Mouse (Mus musculus): ENCODE measurements around the gene Reep6.

Gene Reep6

GRCm38 (mm10) chr10:80301256-80302081 lies 28.3 kb upstream of the Reep6 start:
- no peak for DNase-seq (ENCODE audit: low read depth, low spot score)

- no peak for DNase-seq (ENCODE audit: low read depth, low spot score)
Observed at GRCm38 (mm10) chr10:80302082-80302355, 27.7 kb upstream of the Reep6 start.

GRCm38 (mm10) chr10:80302471-80302881 lies 27.3 kb upstream of the Reep6 start:
- no peak for DNase-seq (ENCODE audit: low read depth, low spot score)

GRCm38 (mm10) chr10:80304458-80304857 lies 25.3 kb upstream of the Reep6 start:
- DNase-seq (ENCODE audit: low read depth, low spot score), result no peak

- no peak for DNase-seq (ENCODE audit: low read depth, low spot score)
Observed at GRCm38 (mm10) chr10:80304862-80305261, 24.9 kb upstream of the Reep6 start.

GRCm38 (mm10) chr10:80311560-80311959 lies 18.2 kb upstream of the Reep6 start:
- no peak for DNase-seq (ENCODE audit: low read depth, low spot score)

- no peak for DNase-seq (ENCODE audit: low read depth, low spot score)
Observed at GRCm38 (mm10) chr10:80312586-80313504, 16.9 kb upstream of the Reep6 start.

- no peak for DNase-seq (ENCODE audit: low read depth, low spot score)
Observed at GRCm38 (mm10) chr10:80313627-80314201, 16.0 kb upstream of the Reep6 start.

GRCm38 (mm10) chr10:80314494-80315001 lies 15.2 kb upstream of the Reep6 start:
- DNase-seq (ENCODE audit: low read depth, low spot score), result no peak

- no peak for DNase-seq (ENCODE audit: low read depth, low spot score)
Observed at GRCm38 (mm10) chr10:80315315-80315714, 14.4 kb upstream of the Reep6 start.

- DNase-seq (ENCODE audit: low read depth, low spot score), result no peak
Observed at GRCm38 (mm10) chr10:80316359-80316781, 13.4 kb upstream of the Reep6 start.

GRCm38 (mm10) chr10:80317011-80317410 lies 12.7 kb upstream of the Reep6 start:
- DNase-seq (ENCODE audit: low read depth, low spot score), result no peak

- peak; percentile 79 for DNase-seq (ENCODE audit: low read depth, low spot score)
Observed at GRCm38 (mm10) chr10:80320340-80320760, 9.4 kb upstream of the Reep6 start, which contains the start of gene 2310011J03Rik. Gene 2310011J03Rik (minus strand): TSS chr10:80320537.

GRCm38 (mm10) chr10:80321014-80321669 lies 8.6 kb upstream of the Reep6 start:
- DNase-seq (ENCODE audit: low read depth, low spot score), result no peak

- no peak for DNase-seq (ENCODE audit: low read depth, low spot score)
Observed at GRCm38 (mm10) chr10:80321670-80322581, 7.8 kb upstream of the Reep6 start.

- DNase-seq (ENCODE audit: low read depth, low spot score), result no peak
Observed at GRCm38 (mm10) chr10:80322811-80323211, 6.9 kb upstream of the Reep6 start.

GRCm38 (mm10) chr10:80323261-80324119 lies 6.3 kb upstream of the Reep6 start:
- no peak for DNase-seq (ENCODE audit: low read depth, low spot score)

GRCm38 (mm10) chr10:80324120-80325037 lies 5.4 kb upstream of the Reep6 start:
- DNase-seq (ENCODE audit: low read depth, low spot score), result no peak

Measured in retina, adult 2 months (tissue).